Mouse (Mus musculus): ENCODE measurements around the gene Tmem199. TPM values are rescaled to one million over a fixed set of nuclear protein-coding genes. Genes with fewer than 3 reads are reported as not detected.
A peak's percentile ranks its signal among the peaks of the same experiment; 100 is the strongest.
"Not testable (repeated sequence)": the region's sequence is repeated elsewhere in the genome, so short reads cannot be mapped to it uniquely, and the experiment has no call there.

Gene Tmem199
- total RNA-seq (2015; ENCODE audit: low replicate concordance) (2.5 TPM in 1 of 2 replicates, not detected in the other), total RNA-seq (2017; ENCODE audit: low replicate concordance) (7.7 and 10.1 TPM in 2 replicates)

- ATAC-seq (replicated peaks; ENCODE audit: low FRiP score, poor library complexity, severe bottlenecking): peak; percentile 97
These were observed at the start of gene Tmem199, which contains the start of gene Poldip2 for GRCm38 (mm10) chr11:78512025-78512957. Gene Tmem199 (minus strand): TSS chr11:78512172. Gene Poldip2 (plus strand): TSS chr11:78512193.

- ATAC-seq (replicated peaks; ENCODE audit: low FRiP score, poor library complexity, severe bottlenecking): peak; percentile 84
These were observed 48.5 kb upstream of the Tmem199 start for GRCm38 (mm10) chr11:78560447-78560846.

GRCm38 (mm10) chr11:78557241-78557640, 45.3 kb upstream of the Tmem199 start:
- no peak for ATAC-seq (replicated peaks; ENCODE audit: low FRiP score, poor library complexity, severe bottlenecking)

- ATAC-seq (replicated peaks; ENCODE audit: low FRiP score, poor library complexity, severe bottlenecking): no peak
These were observed 44.1 kb upstream of the Tmem199 start for GRCm38 (mm10) chr11:78556070-78556469.

- no peak for ATAC-seq (replicated peaks; ENCODE audit: low FRiP score, poor library complexity, severe bottlenecking)
These were observed 43.7 kb upstream of the Tmem199 start for GRCm38 (mm10) chr11:78555623-78556022.

- ATAC-seq (replicated peaks; ENCODE audit: low FRiP score, poor library complexity, severe bottlenecking): no peak
These were observed 39.1 kb upstream of the Tmem199 start for GRCm38 (mm10) chr11:78551059-78551398.

GRCm38 (mm10) chr11:78550168-78551058, 38.4 kb upstream of the Tmem199 start, which contains the start of gene Tmem97:
Gene Tmem97 (minus strand): TSS chr11:78550777.
- ATAC-seq (replicated peaks; ENCODE audit: low FRiP score, poor library complexity, severe bottlenecking): peak; percentile 99

- ATAC-seq (replicated peaks; ENCODE audit: low FRiP score, poor library complexity, severe bottlenecking): no peak
These were observed 37.6 kb upstream of the Tmem199 start for GRCm38 (mm10) chr11:78549491-78549987.

- ATAC-seq (replicated peaks; ENCODE audit: low FRiP score, poor library complexity, severe bottlenecking): no peak
These were observed 35.9 kb upstream of the Tmem199 start for GRCm38 (mm10) chr11:78547718-78548460.

GRCm38 (mm10) chr11:78545181-78545580, 33.2 kb upstream of the Tmem199 start:
- no peak for ATAC-seq (replicated peaks; ENCODE audit: low FRiP score, poor library complexity, severe bottlenecking)

GRCm38 (mm10) chr11:78544449-78545111, 32.6 kb upstream of the Tmem199 start:
- ATAC-seq (replicated peaks; ENCODE audit: low FRiP score, poor library complexity, severe bottlenecking): no peak

- ATAC-seq (replicated peaks; ENCODE audit: low FRiP score, poor library complexity, severe bottlenecking): no peak
These were observed 28.4 kb upstream of the Tmem199 start for GRCm38 (mm10) chr11:78540358-78540757.

- peak; percentile 22; the same call in 1 of the 2 replicates for ATAC-seq (replicated peaks; ENCODE audit: low FRiP score, poor library complexity, severe bottlenecking)
These were observed 24.7 kb upstream of the Tmem199 start for GRCm38 (mm10) chr11:78536690-78537084.

- peak; percentile 95 for ATAC-seq (replicated peaks; ENCODE audit: low FRiP score, poor library complexity, severe bottlenecking)
These were observed 24.2 kb upstream of the Tmem199 start, which contains the start of the genes Tnfaip1 and Ift20 for GRCm38 (mm10) chr11:78536080-78536689. Gene Tnfaip1 (minus strand): TSS chr11:78536332. Gene Ift20 (plus strand): TSS chr11:78536361.

GRCm38 (mm10) chr11:78535376-78536079, 23.6 kb upstream of the Tmem199 start:
- no peak for ATAC-seq (replicated peaks; ENCODE audit: low FRiP score, poor library complexity, severe bottlenecking)

GRCm38 (mm10) chr11:78534516-78534915, 22.5 kb upstream of the Tmem199 start:
- ATAC-seq (replicated peaks; ENCODE audit: low FRiP score, poor library complexity, severe bottlenecking): no peak

- not testable (repeated sequence) for ATAC-seq (replicated peaks; ENCODE audit: low FRiP score, poor library complexity, severe bottlenecking)
These were observed 19.5 kb upstream of the Tmem199 start for GRCm38 (mm10) chr11:78531515-78531914.

GRCm38 (mm10) chr11:78531046-78531445, 19.1 kb upstream of the Tmem199 start:
- ATAC-seq (replicated peaks; ENCODE audit: low FRiP score, poor library complexity, severe bottlenecking): no peak
